Mouse (Mus musculus): ENCODE results near the gene Thnsl2. TPM values are rescaled to one million over a fixed set of nuclear protein-coding genes. Genes with fewer than 3 reads are reported as not detected.

The Thnsl2 gene
- 3.0 TPM in 2 replicates for polyA plus RNA-seq (2012; rRNA removed)

GRCm38 (mm10) chr6:71143894-71144455 is at the start of gene Thnsl2:
TSS of gene Thnsl2 (minus strand) at chr6:71144439.
- TF ChIP-seq CTCF (IDR thresholded peaks at IDR 0.05; ENCODE audit: borderline replicate concordance, extremely low read depth, insufficient read depth, insufficient read length): peak; percentile 58
- peak; percentile 7; the same call in 1 of the 2 replicates for TF ChIP-seq POLR2A (IDR thresholded peaks at IDR 0.05; ENCODE audit: borderline replicate concordance, extremely low read depth, insufficient read depth, insufficient read length, poor library complexity, severe bottlenecking)
- peak; percentile 80 for DNase-seq (ENCODE audit: low read depth)

- TF ChIP-seq CTCF (IDR thresholded peaks at IDR 0.05; ENCODE audit: borderline replicate concordance, extremely low read depth, insufficient read depth, insufficient read length) (no peak), POLR2A (IDR thresholded peaks at IDR 0.05; ENCODE audit: borderline replicate concordance, extremely low read depth, insufficient read depth, insufficient read length, poor library complexity, severe bottlenecking) (no peak)
These were observed 49.0 kb upstream of the Thnsl2 start for GRCm38 (mm10) chr6:71193151-71193740.

GRCm38 (mm10) chr6:71190501-71190900 is 46.3 kb upstream of the Thnsl2 start:
- no peak for TF ChIP-seq CTCF (IDR thresholded peaks at IDR 0.05; ENCODE audit: borderline replicate concordance, extremely low read depth, insufficient read depth, insufficient read length)
- TF ChIP-seq POLR2A (IDR thresholded peaks at IDR 0.05; ENCODE audit: borderline replicate concordance, extremely low read depth, insufficient read depth, insufficient read length, poor library complexity, severe bottlenecking): no peak
- DNase-seq (ENCODE audit: low read depth): no peak

More at GRCm38 (mm10) chr6:71193151-71193740, 49.0 kb upstream of the Thnsl2 start:
- DNase-seq (ENCODE audit: low read depth): no peak

GRCm38 (mm10) chr6:71189578-71189977 is 45.3 kb upstream of the Thnsl2 start:
- no peak for TF ChIP-seq CTCF (IDR thresholded peaks at IDR 0.05; ENCODE audit: borderline replicate concordance, extremely low read depth, insufficient read depth, insufficient read length)
- TF ChIP-seq POLR2A (IDR thresholded peaks at IDR 0.05; ENCODE audit: borderline replicate concordance, extremely low read depth, insufficient read depth, insufficient read length, poor library complexity, severe bottlenecking): no peak
- no peak for DNase-seq (ENCODE audit: low read depth)

- DNase-seq (ENCODE audit: low read depth): no peak
- TF ChIP-seq POLR2A (IDR thresholded peaks at IDR 0.05; ENCODE audit: borderline replicate concordance, extremely low read depth, insufficient read depth, insufficient read length, poor library complexity, severe bottlenecking) (no peak), CTCF (IDR thresholded peaks at IDR 0.05; ENCODE audit: borderline replicate concordance, extremely low read depth, insufficient read depth, insufficient read length) (no peak)
These were observed 40.8 kb upstream of the Thnsl2 start for GRCm38 (mm10) chr6:71184941-71185604.

GRCm38 (mm10) chr6:71180596-71180995 is 36.4 kb upstream of the Thnsl2 start:
- DNase-seq (ENCODE audit: low read depth): no peak
- TF ChIP-seq CTCF (IDR thresholded peaks at IDR 0.05; ENCODE audit: borderline replicate concordance, extremely low read depth, insufficient read depth, insufficient read length): no peak
- no peak for TF ChIP-seq POLR2A (IDR thresholded peaks at IDR 0.05; ENCODE audit: borderline replicate concordance, extremely low read depth, insufficient read depth, insufficient read length, poor library complexity, severe bottlenecking)

GRCm38 (mm10) chr6:71172812-71173580 is 28.8 kb upstream of the Thnsl2 start:
- TF ChIP-seq POLR2A (IDR thresholded peaks at IDR 0.05; ENCODE audit: borderline replicate concordance, extremely low read depth, insufficient read depth, insufficient read length, poor library complexity, severe bottlenecking) (no peak), CTCF (IDR thresholded peaks at IDR 0.05; ENCODE audit: borderline replicate concordance, extremely low read depth, insufficient read depth, insufficient read length) (no peak)
- no peak for DNase-seq (ENCODE audit: low read depth)

- peak; percentile 71 for DNase-seq (ENCODE audit: low read depth)
- TF ChIP-seq CTCF (IDR thresholded peaks at IDR 0.05; ENCODE audit: borderline replicate concordance, extremely low read depth, insufficient read depth, insufficient read length) (peak; percentile 56; the same call in 1 of the 2 replicates), POLR2A (IDR thresholded peaks at IDR 0.05; ENCODE audit: borderline replicate concordance, extremely low read depth, insufficient read depth, insufficient read length, poor library complexity, severe bottlenecking) (no peak)
These were observed 22.4 kb upstream of the Thnsl2 start for GRCm38 (mm10) chr6:71166551-71167169.

GRCm38 (mm10) chr6:71164394-71164793 is 20.2 kb upstream of the Thnsl2 start:
- DNase-seq (ENCODE audit: low read depth): no peak

GRCm38 (mm10) chr6:71162269-71162668 is 18.0 kb upstream of the Thnsl2 start:
- TF ChIP-seq CTCF (IDR thresholded peaks at IDR 0.05; ENCODE audit: borderline replicate concordance, extremely low read depth, insufficient read depth, insufficient read length) (peak; percentile 5; the same call in 1 of the 2 replicates), POLR2A (IDR thresholded peaks at IDR 0.05; ENCODE audit: borderline replicate concordance, extremely low read depth, insufficient read depth, insufficient read length, poor library complexity, severe bottlenecking) (no peak)
- DNase-seq (ENCODE audit: low read depth): peak; percentile 2

More at GRCm38 (mm10) chr6:71164394-71164793, 20.2 kb upstream of the Thnsl2 start:
- TF ChIP-seq POLR2A (IDR thresholded peaks at IDR 0.05; ENCODE audit: borderline replicate concordance, extremely low read depth, insufficient read depth, insufficient read length, poor library complexity, severe bottlenecking) (no peak), CTCF (IDR thresholded peaks at IDR 0.05; ENCODE audit: borderline replicate concordance, extremely low read depth, insufficient read depth, insufficient read length) (no peak)

Measured in brain, embryonic 14.5 days (tissue).